Mouse (Mus musculus): Measurements from ENCODE around the gene Atp2b1. TPM values are rescaled to one million over a fixed set of nuclear protein-coding genes. Genes with fewer than 3 reads are reported as not detected.
A peak's percentile ranks its signal among the peaks of the same experiment; 100 is the strongest.

The Atp2b1 gene
- polyA plus RNA-seq, 1 experiment from 2014 or later, result 330 TPM

- Histone ChIP-seq H3K27ac (ENCODE audit: low read depth, low read length) (no peak overlapping the region), H3K27me3 (replicated peaks; ENCODE audit: control insufficient read depth, insufficient read depth, low read length) (no peaks in the 10 kb centered on the region), H3K9me3 (ENCODE audit: control insufficient read depth, low read length) (no peaks in the 10 kb centered on the region), H3K4me2 (ENCODE audit: low read length) (no peak overlapping the region), H3K9ac (ENCODE audit: low read depth, low read length) (no peak overlapping the region), H3K36me3 (ENCODE audit: control insufficient read depth, insufficient read depth, low read length) (peaks cover 5% of the 10 kb centered on the region), H3K4me3 (ENCODE audit: low read length) (no peak overlapping the region), H3K4me1 (ENCODE audit: control insufficient read depth, insufficient read depth, low read depth, low read length) (no peaks in the 10 kb centered on the region)
- no peak for ATAC-seq
- 88% methylated on average over 5 of the region's 5 CpGs for WGBS
Measured at GRCm38 (mm10) chr10:99027462-99027861, 113.3 kb downstream of the Atp2b1 start.

DNA sequence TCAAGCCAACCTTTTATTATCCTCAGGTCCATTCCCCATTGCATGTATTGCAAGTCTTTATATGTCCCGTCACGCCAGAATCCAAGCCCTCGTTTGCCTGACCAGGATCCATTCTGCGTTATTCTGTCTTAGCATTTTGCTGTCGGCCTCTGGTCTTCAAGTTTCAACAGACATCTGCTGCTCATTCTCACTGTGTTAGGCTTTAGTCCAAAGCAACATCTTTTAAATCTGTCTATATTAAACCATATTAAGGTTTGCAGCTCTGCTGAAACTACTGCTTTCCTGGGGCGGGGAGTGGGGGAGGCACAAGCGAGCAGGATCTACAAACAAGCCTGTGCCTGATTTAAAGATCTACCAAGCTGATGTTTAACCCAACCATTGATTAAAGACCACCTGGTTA is 115.6 kb downstream of the Atp2b1 start:
- H3K4me2 ChIP-seq (ENCODE audit: low read length), result no peak overlapping the region

GRCm38 (mm10) chr10:99033830-99034828 is 119.9 kb downstream of the Atp2b1 start:
- Histone ChIP-seq H3K36me3 (ENCODE audit: control insufficient read depth, insufficient read depth, low read length) (no peaks in the 10 kb centered on the region), H3K27me3 (replicated peaks; ENCODE audit: control insufficient read depth, insufficient read depth, low read length) (no peaks in the 10 kb centered on the region), H3K9me3 (ENCODE audit: control insufficient read depth, low read length) (no peaks in the 10 kb centered on the region), H3K4me1 (ENCODE audit: control insufficient read depth, insufficient read depth, low read depth, low read length) (no peaks in the 10 kb centered on the region), H3K9ac (ENCODE audit: low read depth, low read length) (no peak overlapping the region), H3K27ac (ENCODE audit: low read depth, low read length) (no peak overlapping the region), H3K4me2 (ENCODE audit: low read length) (no peak overlapping the region), H3K4me3 (ENCODE audit: low read length) (no peak overlapping the region)
- 0 out of 2 replicates have a peak, but pooled peaks have one; percentile 41 for ATAC-seq
- WGBS, result 90% methylated on average over 15 of the region's 15 CpGs

More for the DNA sequence above, 115.6 kb downstream of the Atp2b1 start:
- no peaks in the 10 kb centered on the region for H3K4me1 ChIP-seq (ENCODE audit: control insufficient read depth, insufficient read depth, low read depth, low read length)
- 92% methylated on average over 7 of the region's 7 CpGs for WGBS
- no peak overlapping the region for H3K27ac ChIP-seq (ENCODE audit: low read depth, low read length)
- no peak overlapping the region for H3K4me3 ChIP-seq (ENCODE audit: low read length)
- H3K9ac ChIP-seq (ENCODE audit: low read depth, low read length), result no peak overlapping the region
- ATAC-seq, result no peak
- no peaks in the 10 kb centered on the region for H3K36me3 ChIP-seq (ENCODE audit: control insufficient read depth, insufficient read depth, low read length)
- H3K9me3 ChIP-seq (ENCODE audit: control insufficient read depth, low read length), result no peaks in the 10 kb centered on the region
- H3K27me3 ChIP-seq (replicated peaks; ENCODE audit: control insufficient read depth, insufficient read depth, low read length), result no peaks in the 10 kb centered on the region

DNA sequence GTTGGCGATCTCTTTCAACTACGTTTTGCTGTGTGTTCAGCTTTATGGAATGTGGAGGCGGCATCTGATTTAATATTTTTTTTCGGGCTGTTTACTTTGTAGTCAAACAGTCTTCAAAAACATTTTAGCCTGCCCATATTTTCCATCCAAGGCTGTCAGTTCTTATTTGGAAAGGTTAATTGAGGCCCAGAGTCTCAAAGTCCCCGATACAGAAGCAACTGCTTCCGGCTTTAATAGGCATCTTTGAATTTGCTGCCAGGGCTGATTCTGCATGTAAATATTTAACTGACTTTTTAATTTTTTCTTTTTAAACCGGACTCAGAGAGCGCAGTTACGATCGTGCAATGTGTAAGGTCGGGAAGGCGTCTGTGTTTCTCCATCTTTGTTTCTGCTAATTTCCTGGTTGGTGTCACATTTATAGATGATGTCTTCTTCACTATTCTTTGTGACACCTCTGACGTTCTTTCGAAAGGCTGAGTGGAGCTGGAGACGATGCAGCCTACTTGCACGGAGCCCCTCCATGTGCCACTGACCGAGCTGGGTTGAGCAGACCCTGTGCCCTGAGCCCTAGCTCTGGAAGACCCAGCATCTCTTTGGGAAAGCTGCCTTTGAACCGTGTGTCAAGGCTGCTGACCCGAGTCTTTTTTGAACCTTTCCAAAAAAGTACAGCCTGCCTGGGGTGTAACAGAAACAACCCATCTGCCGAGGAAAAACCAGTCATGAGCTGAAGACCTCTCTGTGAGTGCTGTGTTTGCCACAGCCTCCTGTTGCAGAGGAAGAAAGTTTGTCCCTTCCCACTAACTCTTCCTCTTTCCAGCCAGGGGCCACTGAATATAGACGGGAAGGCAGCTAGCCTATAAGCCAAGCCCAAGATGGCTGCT is 123.2 kb downstream of the Atp2b1 start:
- H3K9me3 ChIP-seq (ENCODE audit: control insufficient read depth, low read length), result no peaks in the 10 kb centered on the region
- WGBS, result 88% methylated on average over 21 of the region's 21 CpGs
- no peak overlapping the region for H3K4me2 ChIP-seq (ENCODE audit: low read length)
- no peak overlapping the region for H3K4me3 ChIP-seq (ENCODE audit: low read length)
- no peaks in the 10 kb centered on the region for H3K4me1 ChIP-seq (ENCODE audit: control insufficient read depth, insufficient read depth, low read depth, low read length)
- H3K27me3 ChIP-seq (replicated peaks; ENCODE audit: control insufficient read depth, insufficient read depth, low read length), result no peaks in the 10 kb centered on the region
- no peaks in the 10 kb centered on the region for H3K36me3 ChIP-seq (ENCODE audit: control insufficient read depth, insufficient read depth, low read length)
- H3K9ac ChIP-seq (ENCODE audit: low read depth, low read length), result no peak overlapping the region
- no peak for ATAC-seq
- no peak overlapping the region for H3K27ac ChIP-seq (ENCODE audit: low read depth, low read length)

DNA sequence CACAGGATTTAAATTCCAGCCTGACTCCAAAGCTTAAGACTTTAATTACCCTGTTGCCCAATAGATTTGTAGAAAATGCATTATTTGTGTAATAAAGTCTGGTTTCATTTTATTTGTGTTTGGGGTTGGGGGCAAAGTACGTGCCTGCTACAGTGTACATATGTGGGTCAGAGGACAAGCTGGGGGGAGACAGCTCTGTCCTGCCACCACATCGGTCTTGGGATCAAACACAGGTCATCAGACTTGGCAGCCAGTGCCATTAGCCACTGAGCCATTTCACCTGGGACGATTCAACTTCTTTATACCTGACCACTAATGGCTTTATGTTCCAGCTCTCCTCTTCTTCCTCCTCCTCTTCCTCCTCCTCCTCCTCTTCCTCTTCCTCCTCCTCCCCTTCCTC is 124.7 kb downstream of the Atp2b1 start:
- Histone ChIP-seq H3K9ac (ENCODE audit: low read depth, low read length) (no peak overlapping the region), H3K4me3 (ENCODE audit: low read length) (no peak overlapping the region), H3K4me2 (ENCODE audit: low read length) (no peak overlapping the region), H3K4me1 (ENCODE audit: control insufficient read depth, insufficient read depth, low read depth, low read length) (no peaks in the 10 kb centered on the region), H3K27me3 (replicated peaks; ENCODE audit: control insufficient read depth, insufficient read depth, low read length) (no peaks in the 10 kb centered on the region), H3K36me3 (ENCODE audit: control insufficient read depth, insufficient read depth, low read length) (no peaks in the 10 kb centered on the region), H3K9me3 (ENCODE audit: control insufficient read depth, low read length) (no peaks in the 10 kb centered on the region), H3K27ac (ENCODE audit: low read depth, low read length) (no peak overlapping the region)
- no peak for ATAC-seq
- WGBS, result 97% methylated on average over 3 of the region's 3 CpGs

- no peak for ATAC-seq
- Histone ChIP-seq H3K4me1 (ENCODE audit: control insufficient read depth, insufficient read depth, low read depth, low read length) (no peaks in the 10 kb centered on the region), H3K4me3 (ENCODE audit: low read length) (no peak overlapping the region), H3K27ac (ENCODE audit: low read depth, low read length) (no peak overlapping the region), H3K4me2 (ENCODE audit: low read length) (no peak overlapping the region), H3K9me3 (ENCODE audit: control insufficient read depth, low read length) (no peaks in the 10 kb centered on the region), H3K9ac (ENCODE audit: low read depth, low read length) (no peak overlapping the region), H3K27me3 (replicated peaks; ENCODE audit: control insufficient read depth, insufficient read depth, low read length) (no peaks in the 10 kb centered on the region), H3K36me3 (ENCODE audit: control insufficient read depth, insufficient read depth, low read length) (no peaks in the 10 kb centered on the region)
- WGBS, result 94% methylated on average over 5 of the region's 5 CpGs
Measured at GRCm38 (mm10) chr10:99040171-99040570, 126.0 kb downstream of the Atp2b1 start.

- H3K4me1 ChIP-seq (ENCODE audit: control insufficient read depth, insufficient read depth, low read depth, low read length), result no peaks in the 10 kb centered on the region
- no peaks in the 10 kb centered on the region for H3K27me3 ChIP-seq (replicated peaks; ENCODE audit: control insufficient read depth, insufficient read depth, low read length)
- H3K4me2 ChIP-seq (ENCODE audit: low read length), result no peak overlapping the region
- H3K9me3 ChIP-seq (ENCODE audit: control insufficient read depth, low read length), result no peaks in the 10 kb centered on the region
- H3K4me3 ChIP-seq (ENCODE audit: low read length), result no peak overlapping the region
- H3K9ac ChIP-seq (ENCODE audit: low read depth, low read length), result no peak overlapping the region
- no peak overlapping the region for H3K27ac ChIP-seq (ENCODE audit: low read depth, low read length)
- WGBS, result 66% methylated on average over 5 of the region's 5 CpGs
- H3K36me3 ChIP-seq (ENCODE audit: control insufficient read depth, insufficient read depth, low read length), result no peaks in the 10 kb centered on the region
- no peak for ATAC-seq
Measured at GRCm38 (mm10) chr10:99046756-99047550, 132.7 kb downstream of the Atp2b1 start.

GRCm38 (mm10) chr10:99047551-99047940 is 133.3 kb downstream of the Atp2b1 start:
- Histone ChIP-seq H3K9ac (ENCODE audit: low read depth, low read length) (no peak overlapping the region), H3K4me2 (ENCODE audit: low read length) (no peak overlapping the region), H3K9me3 (ENCODE audit: control insufficient read depth, low read length) (no peaks in the 10 kb centered on the region), H3K4me3 (ENCODE audit: low read length) (no peak overlapping the region), H3K36me3 (ENCODE audit: control insufficient read depth, insufficient read depth, low read length) (no peaks in the 10 kb centered on the region), H3K4me1 (ENCODE audit: control insufficient read depth, insufficient read depth, low read depth, low read length) (no peaks in the 10 kb centered on the region), H3K27me3 (replicated peaks; ENCODE audit: control insufficient read depth, insufficient read depth, low read length) (no peaks in the 10 kb centered on the region), H3K27ac (ENCODE audit: low read depth, low read length) (no peak overlapping the region)
- WGBS, result 84% methylated on average over 4 of the region's 4 CpGs
- ATAC-seq, result no peak
